Comparison of ENCODE assay signal across 21 mouse cellular contexts in the genomic region with DNA sequence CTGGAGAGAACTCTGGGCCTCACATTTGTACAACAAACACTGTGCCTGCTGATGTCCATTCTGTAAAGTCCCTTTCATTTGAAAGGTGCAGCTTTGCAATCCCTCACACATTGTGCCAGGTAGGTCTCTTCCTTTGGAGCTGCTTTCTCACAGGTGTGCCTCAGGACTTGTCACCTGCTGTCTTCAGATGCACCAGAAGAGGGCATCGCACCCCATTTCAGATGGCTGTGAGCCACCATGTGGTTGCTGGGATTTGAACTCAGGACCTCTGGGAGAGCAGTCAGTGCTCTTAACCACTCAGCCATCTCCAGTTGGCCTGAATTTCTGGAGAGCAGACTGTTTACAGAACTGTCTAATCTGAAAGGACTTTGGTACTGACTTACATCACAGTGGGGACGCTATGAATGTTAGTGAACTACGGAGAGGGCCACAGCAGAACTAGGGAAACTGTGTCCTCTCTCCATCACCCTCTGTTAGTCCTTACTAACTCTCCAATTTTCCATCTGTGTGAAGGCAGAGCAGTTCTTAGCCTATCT. TPM values are rescaled to one million over a fixed set of nuclear protein-coding genes. Genes with fewer than 3 reads are reported as not detected.
A peak's percentile ranks its signal among the peaks of the same experiment; 100 is the strongest.
DNase-seq lines count a peak whose midpoint lies in the region; ATAC-seq and TF ChIP-seq lines count a peak whose summit lies in the region.
"Had no signal": no experiment of that assay in that cellular context is flagged by ENCODE, and none has a peak within 500 bp of the region (broad histone marks: within the 10 kb centered on the region; RNA-seq: fewer than 3 reads in every experiment).

No protein-coding gene starts in this region.

- no peaks in the 10 kb centered on the region for H3K9me3 ChIP-seq in intestine, embryonic 16.5 days (ENCODE audit: control insufficient read depth, low read length)
- H3K9me3 ChIP-seq in intestine, embryonic 15.5 days: no peaks in the 10 kb centered on the region
- no peaks in the 10 kb centered on the region for H3K9me3 ChIP-seq in lung, postnatal 0 days (ENCODE audit: low read length)
- no peaks in the 10 kb centered on the region for H3K9me3 ChIP-seq in liver, postnatal 0 days (ENCODE audit: low read length)
- no peaks in the 10 kb centered on the region for H3K9me3 ChIP-seq in hindbrain, embryonic 12.5 days (replicated peaks)
- H3K9me3 ChIP-seq: forebrain, embryonic 13.5 days; hindbrain, embryonic 15.5 days had no signal

- no peak overlapping the region for H3K4me3 ChIP-seq in intestine, embryonic 16.5 days (ENCODE audit: low read length)
- H3K4me3 ChIP-seq in intestine, embryonic 15.5 days (replicated peaks): no peak overlapping the region
- H3K4me3 ChIP-seq in lung, postnatal 0 days (ENCODE audit: low read depth, low read length): no peak overlapping the region
- H3K4me3 ChIP-seq in liver, postnatal 0 days (ENCODE audit: low read depth, low read length): no peak overlapping the region
- no peak overlapping the region for H3K4me3 ChIP-seq in hindbrain, embryonic 12.5 days
- H3K4me3 ChIP-seq: forebrain, embryonic 13.5 days; hindbrain, embryonic 15.5 days had no signal

- no peak overlapping the region for H3K9ac ChIP-seq in intestine, embryonic 16.5 days (ENCODE audit: low read depth, low read length)
- H3K9ac ChIP-seq in intestine, embryonic 15.5 days: no peak overlapping the region
- H3K9ac ChIP-seq in lung, postnatal 0 days (replicated peaks; ENCODE audit: low read depth): no peak overlapping the region
- no peak overlapping the region for H3K9ac ChIP-seq in liver, postnatal 0 days (replicated peaks)
- H3K9ac ChIP-seq in hindbrain, embryonic 12.5 days: no peak overlapping the region
- H3K9ac ChIP-seq: forebrain, embryonic 13.5 days; hindbrain, embryonic 15.5 days had no signal

- no peak for DNase-seq in lung, postnatal 0 days (ENCODE audit: low spot score)
- DNase-seq in lung, postnatal 4 days: no peak
- DNase-seq in ZHBTc4 (ENCODE audit: low read depth, low spot score): peak; percentile 23
- no peak for DNase-seq in liver, postnatal 0 days
- no peak for DNase-seq in left cerebral cortex, postnatal 10 days (ENCODE audit: extremely low spot score in 1 of 2, low spot score in 2 of 2)
- DNase-seq: cerebellum, adult 8-10 months; heart, postnatal 10 days; layer of hippocampus, adult 9-11 months; lung, adult 18-20 months had no signal

- H3K4me2 ChIP-seq in intestine, embryonic 16.5 days (ENCODE audit: low read depth, low read length): no peak overlapping the region
- no peak overlapping the region for H3K4me2 ChIP-seq in intestine, embryonic 15.5 days (replicated peaks)
- H3K4me2 ChIP-seq in lung, postnatal 0 days (replicated peaks; ENCODE audit: low read depth, low read length): no peak overlapping the region
- no peak overlapping the region for H3K4me2 ChIP-seq in liver, postnatal 0 days (ENCODE audit: low read depth, low read length)
- no peak overlapping the region for H3K4me2 ChIP-seq in hindbrain, embryonic 12.5 days (replicated peaks)
- H3K4me2 ChIP-seq: forebrain, embryonic 13.5 days had no signal

- 67% methylated on average over 3 of the region's 3 CpGs for WGBS in intestine, embryonic 16.5 days
- WGBS in intestine, embryonic 15.5 days: 75% methylated on average over 3 of the region's 3 CpGs
- 81% methylated on average over 3 of the region's 3 CpGs for WGBS in lung, postnatal 0 days
- 72% methylated on average over 3 of the region's 3 CpGs for WGBS in liver, postnatal 0 days (ENCODE audit: insufficient replicate concordance)
- 86% methylated on average over 3 of the region's 3 CpGs for WGBS in hindbrain, embryonic 12.5 days

- intact Hi-C loops in left cerebral cortex, postnatal 10 days (cut with DNase I): loop anchor here (10.0 kb wide), 1 partner anchor 288 kb away; no protein-coding TSS in a partner anchor

- H3K4me1 ChIP-seq in intestine, embryonic 16.5 days (ENCODE audit: control insufficient read depth, insufficient read depth, low read length): peaks cover 25% of the 10 kb centered on the region
- H3K4me1 ChIP-seq in intestine, embryonic 15.5 days (replicated peaks): peaks cover 24% of the 10 kb centered on the region
- peaks cover 3% of the 10 kb centered on the region; the same call in 1 of the 2 replicates for H3K4me1 ChIP-seq in lung, postnatal 0 days (ENCODE audit: insufficient read depth, low read depth, low read length)
- peaks cover 26% of the 10 kb centered on the region for H3K4me1 ChIP-seq in liver, postnatal 0 days (ENCODE audit: insufficient read depth)
- peaks cover 58% of the 10 kb centered on the region for H3K4me1 ChIP-seq in hindbrain, embryonic 12.5 days

- H3K36me3 ChIP-seq in intestine, embryonic 16.5 days (ENCODE audit: control insufficient read depth, insufficient read depth, low read length): no peaks in the 10 kb centered on the region
- H3K36me3 ChIP-seq in intestine, embryonic 15.5 days: peaks cover 5% of the 10 kb centered on the region; the same call in 1 of the 2 replicates
- H3K36me3 ChIP-seq in lung, postnatal 0 days (ENCODE audit: insufficient read depth, low read length): no peaks in the 10 kb centered on the region
- 0 out of 2 replicates have a peak, but pooled peaks cover under 1% of the 10 kb centered on the region for H3K36me3 ChIP-seq in liver, postnatal 0 days (replicated peaks; ENCODE audit: insufficient read depth, low read length)
- H3K36me3 ChIP-seq in hindbrain, embryonic 12.5 days: peaks cover 25% of the 10 kb centered on the region

- ATAC-seq in intestine, embryonic 16.5 days: 0 out of 2 replicates have a peak, but pooled peaks have one; percentile 3
- no peak for ATAC-seq in intestine, embryonic 15.5 days
- ATAC-seq in lung, postnatal 0 days: no peak
- peak; percentile 68 for ATAC-seq in liver, postnatal 0 days
- ATAC-seq in hindbrain, embryonic 12.5 days (ENCODE audit: low FRiP score): no peak
- ATAC-seq: forebrain, embryonic 13.5 days had no signal

- 0 out of 2 replicates have a peak, but pooled peaks cover 3% of the 10 kb centered on the region for H3K27me3 ChIP-seq in intestine, embryonic 16.5 days (replicated peaks; ENCODE audit: control insufficient read depth, insufficient read depth, low read length)
- H3K27me3 ChIP-seq in intestine, embryonic 15.5 days (replicated peaks): peaks cover 27% of the 10 kb centered on the region
- peaks cover 25% of the 10 kb centered on the region for H3K27me3 ChIP-seq in lung, postnatal 0 days (replicated peaks; ENCODE audit: insufficient read depth, low read length)
- H3K27me3 ChIP-seq in liver, postnatal 0 days (ENCODE audit: insufficient read depth, low read length): peaks cover 38% of the 10 kb centered on the region
- H3K27me3 ChIP-seq in hindbrain, embryonic 12.5 days: peaks cover 32% of the 10 kb centered on the region
- H3K27me3 ChIP-seq: CH12.LX had no signal

- peak; percentile 22; the same call in 1 of the 2 replicates for TF ChIP-seq CTCF in lung, postnatal 0 days (IDR thresholded peaks at IDR 0.05)
- peak; percentile 43 for TF ChIP-seq CTCF in liver, postnatal 0 days (IDR thresholded peaks at IDR 0.05; ENCODE audit: low read depth)

- TF ChIP-seq EP300 in lung, postnatal 0 days (IDR thresholded peaks at IDR 0.05): no peak
- TF ChIP-seq EP300 in liver, postnatal 0 days (IDR thresholded peaks at IDR 0.05; ENCODE audit: low read depth): no peak

- no peak overlapping the region for H3K27ac ChIP-seq in intestine, embryonic 16.5 days (ENCODE audit: low read length)
- no peak overlapping the region for H3K27ac ChIP-seq in intestine, embryonic 15.5 days
- no peak overlapping the region for H3K27ac ChIP-seq in lung, postnatal 0 days (ENCODE audit: low read length)
- no peak overlapping the region for H3K27ac ChIP-seq in liver, postnatal 0 days (ENCODE audit: low read depth)
- H3K27ac ChIP-seq in hindbrain, embryonic 12.5 days: no peak overlapping the region
- H3K27ac ChIP-seq: forebrain, embryonic 13.5 days had no signal

RNA-seq across cellular contexts. Expression of gene 3110082J24Rik, which starts 6.7 kb away (rescaled TPM):
- not detected in 2 replicates for polyA plus RNA-seq in intestine, embryonic 16.5 days (2015; fragmentation: Nextera tagmentation; extraction: Ambion mirVana)
- not detected in 2 replicates for polyA plus RNA-seq in intestine, embryonic 15.5 days (2015; fragmentation: Nextera tagmentation; extraction: Ambion mirVana)
- polyA plus RNA-seq in lung, postnatal 0 days (2015; fragmentation: Nextera tagmentation; extraction: Ambion mirVana): not detected in 2 replicates
- polyA plus RNA-seq in liver, postnatal 0 days (2015; fragmentation: Nextera tagmentation; extraction: Ambion mirVana): not detected in 2 replicates
- 4.7 and 6.8 TPM in 2 replicates for polyA plus RNA-seq in hindbrain, embryonic 12.5 days (2016; fragmentation: Nextera tagmentation; extraction: Ambion mirVana)
- total RNA-seq in left cerebral cortex, postnatal 10 days (2021): 1 to 10 TPM; 2.1 to 2.2 TPM
- total RNA-seq: adrenal gland, adult 18-20 months; CH12.LX; gastrocnemius, adult 8-10 months; heart, adult 8-10 months; heart, postnatal 10 days; megakaryocyte progenitor cell, adult 5-6 weeks had no signal
- polyA plus RNA-seq: kidney, embryonic 16.5 days; stomach, embryonic 14.5 days had no signal

RNA-seq across cellular contexts. Expression of gene Garem2, which starts 7.6 kb away (rescaled TPM):
- polyA plus RNA-seq in intestine, embryonic 16.5 days (2015; fragmentation: Nextera tagmentation; extraction: Ambion mirVana): 0.40 and 0.56 TPM in 2 replicates
- polyA plus RNA-seq in intestine, embryonic 15.5 days (2015; fragmentation: Nextera tagmentation; extraction: Ambion mirVana): 0.53 and 0.57 TPM in 2 replicates
- 0.04 and 0.05 TPM in 2 replicates for polyA plus RNA-seq in lung, postnatal 0 days (2015; fragmentation: Nextera tagmentation; extraction: Ambion mirVana)
- 0.02 TPM in 1 of 2 replicates, not detected in the other for polyA plus RNA-seq in liver, postnatal 0 days (2015; fragmentation: Nextera tagmentation; extraction: Ambion mirVana)
- 30.3 and 31.7 TPM in 2 replicates for polyA plus RNA-seq in hindbrain, embryonic 12.5 days (2016; fragmentation: Nextera tagmentation; extraction: Ambion mirVana)
- 10 to 100 TPM; 10.5 to 11.2 TPM for total RNA-seq in left cerebral cortex, postnatal 10 days (2021)
- total RNA-seq: adrenal gland, adult 18-20 months; gastrocnemius, adult 8-10 months; megakaryocyte progenitor cell, adult 5-6 weeks had no signal

RNA-seq across cellular contexts. Expression of gene Tyms, which starts 39.2 kb away (rescaled TPM):
- polyA plus RNA-seq in intestine, embryonic 16.5 days (2015; fragmentation: Nextera tagmentation; extraction: Ambion mirVana): 224 and 260 TPM in 2 replicates
- polyA plus RNA-seq in intestine, embryonic 15.5 days (2015; fragmentation: Nextera tagmentation; extraction: Ambion mirVana): 276 and 288 TPM in 2 replicates
- polyA plus RNA-seq in lung, postnatal 0 days (2015; fragmentation: Nextera tagmentation; extraction: Ambion mirVana): 37.3 and 38.9 TPM in 2 replicates
- polyA plus RNA-seq in liver, postnatal 0 days (2015; fragmentation: Nextera tagmentation; extraction: Ambion mirVana): 84.6 and 101 TPM in 2 replicates
- polyA plus RNA-seq in hindbrain, embryonic 12.5 days (2016; fragmentation: Nextera tagmentation; extraction: Ambion mirVana): 146 and 164 TPM in 2 replicates
- 1 to 10 TPM; 5.8 to 8.3 TPM for total RNA-seq in left cerebral cortex, postnatal 10 days (2021)

RNA-seq across cellular contexts. Expression of gene Hadha, which starts 42.4 kb away (rescaled TPM):
- polyA plus RNA-seq in intestine, embryonic 16.5 days (2015; fragmentation: Nextera tagmentation; extraction: Ambion mirVana): 232 and 255 TPM in 2 replicates
- polyA plus RNA-seq in intestine, embryonic 15.5 days (2015; fragmentation: Nextera tagmentation; extraction: Ambion mirVana): 178 and 193 TPM in 2 replicates
- polyA plus RNA-seq in lung, postnatal 0 days (2015; fragmentation: Nextera tagmentation; extraction: Ambion mirVana): 107 and 110 TPM in 2 replicates
- 224 and 228 TPM in 2 replicates for polyA plus RNA-seq in liver, postnatal 0 days (2015; fragmentation: Nextera tagmentation; extraction: Ambion mirVana)
- 106 and 108 TPM in 2 replicates for polyA plus RNA-seq in hindbrain, embryonic 12.5 days (2016; fragmentation: Nextera tagmentation; extraction: Ambion mirVana)
- total RNA-seq in left cerebral cortex, postnatal 10 days (2021): 10 to 100 TPM; 60.2 to 64.6 TPM

RNA-seq across cellular contexts. Expression of gene Hadhb, which starts 42.4 kb away (rescaled TPM):
- 340 and 367 TPM in 2 replicates for polyA plus RNA-seq in intestine, embryonic 16.5 days (2015; fragmentation: Nextera tagmentation; extraction: Ambion mirVana)
- polyA plus RNA-seq in intestine, embryonic 15.5 days (2015; fragmentation: Nextera tagmentation; extraction: Ambion mirVana): 246 and 269 TPM in 2 replicates
- polyA plus RNA-seq in lung, postnatal 0 days (2015; fragmentation: Nextera tagmentation; extraction: Ambion mirVana): 104 and 107 TPM in 2 replicates
- 421 and 447 TPM in 2 replicates for polyA plus RNA-seq in liver, postnatal 0 days (2015; fragmentation: Nextera tagmentation; extraction: Ambion mirVana)
- polyA plus RNA-seq in hindbrain, embryonic 12.5 days (2016; fragmentation: Nextera tagmentation; extraction: Ambion mirVana): 84.8 and 87.7 TPM in 2 replicates
- total RNA-seq in left cerebral cortex, postnatal 10 days (2021): 10 to 100 TPM; 52.3 to 52.6 TPM

Comparison
In these comparisons a context has a peak if more than half of its experiments do, and no peak if none do; other contexts are left out.
1. ATAC-seq: peak in intestine, embryonic 16.5 days (single experiment) and liver, postnatal 0 days (single experiment); none in intestine, embryonic 15.5 days (single experiment), lung, postnatal 0 days (single experiment) and hindbrain, embryonic 12.5 days (single experiment).
2. RNA of gene Garem2, which starts 7.6 kb away (polyA plus RNA-seq): 30.3 to 31.7 TPM in hindbrain, embryonic 12.5 days; 0.40 to 0.56 TPM in intestine, embryonic 16.5 days, 0.53 to 0.57 TPM in intestine, embryonic 15.5 days, 0.04 to 0.05 TPM in lung, postnatal 0 days and 0.02 TPM in liver, postnatal 0 days; every median in the first group is over 10 times any median in the second.